Mouse (Mus musculus): Measurements from ENCODE around the gene Zbtb4.

GRCm38 (mm10) chr11:69800392-69801197 is 34.9 kb downstream of the Zbtb4 start:
- TF ChIP-seq POLR2A (IDR thresholded peaks at IDR 0.05; ENCODE audit: insufficient read depth, low read length), result no peak
- TF ChIP-seq CTCF (IDR thresholded peaks at IDR 0.05; ENCODE audit: low read depth, low read length), result no peak

Measured in ES-Bruce4 (cell line).